Mouse (Mus musculus) brown adipose tissue, adult 24 weeks (tissue): Measurements from ENCODE around the gene Klk15. TPM values are rescaled to one million over a fixed set of nuclear protein-coding genes. Genes with fewer than 3 reads are reported as not detected.

Experiments
- H3K27ac ChIP-seq: fragments of 200-500 bp; replicated peaks from 2 replicates; pipeline ENCODE4 v1.5.1; 2012; ENCODE audit warnings: low read depth, mild to moderate bottlenecking, low read length
- H3K4me1 ChIP-seq: fragments of 200-500 bp; 2 replicates; pipeline ENCODE4 v1.6.1; 2012; ENCODE audit warnings: low read length, mixed read lengths; ENCODE audit not compliant: control insufficient read depth, insufficient read depth, insufficient read length
- H3K4me3 ChIP-seq: fragments of 200-500 bp; 2 replicates; pipeline ENCODE4 v1.5.1; 2012; ENCODE audit warnings: low read depth, mild to moderate bottlenecking, low read length, moderate library complexity; ENCODE audit not compliant: insufficient read depth
- polyA plus RNA-seq: library from polyadenylated mRNA; stranded (reverse); fragments of >200 nt; gene quantifications from 2 replicates; pipeline ENCODE4 v1.2.4, GENCODE M21; 2012; ENCODE audit not compliant: missing spikeins, insufficient read depth, insufficient read length

Gene Klk15
- polyA plus RNA-seq: not detected in 2 replicates

DNA sequence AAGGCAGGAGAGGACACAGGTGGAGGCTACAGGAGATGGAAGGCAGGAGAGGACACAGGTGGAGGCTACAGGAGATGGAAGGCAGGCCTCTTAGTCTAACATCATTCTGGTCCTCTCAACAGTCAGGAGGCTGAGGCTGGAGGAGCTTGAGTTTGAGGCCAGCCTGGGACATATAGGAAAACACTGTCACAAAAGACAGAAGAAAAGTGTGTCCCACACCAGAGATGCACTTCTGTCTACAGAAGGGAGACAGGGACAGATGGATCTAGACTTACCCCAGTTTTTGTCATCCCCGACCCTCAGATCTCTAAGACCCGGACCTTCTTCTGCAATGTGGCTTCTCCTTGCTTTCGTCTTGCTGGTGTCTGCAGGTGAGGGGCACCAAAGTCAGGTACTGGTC lies at the start of gene Klk15:
TSS of gene Klk15 (plus strand) at position 301 of the 400 bp plus-strand sequence.
- no peak within 1 kb of the TSS for H3K27ac ChIP-seq

DNA sequence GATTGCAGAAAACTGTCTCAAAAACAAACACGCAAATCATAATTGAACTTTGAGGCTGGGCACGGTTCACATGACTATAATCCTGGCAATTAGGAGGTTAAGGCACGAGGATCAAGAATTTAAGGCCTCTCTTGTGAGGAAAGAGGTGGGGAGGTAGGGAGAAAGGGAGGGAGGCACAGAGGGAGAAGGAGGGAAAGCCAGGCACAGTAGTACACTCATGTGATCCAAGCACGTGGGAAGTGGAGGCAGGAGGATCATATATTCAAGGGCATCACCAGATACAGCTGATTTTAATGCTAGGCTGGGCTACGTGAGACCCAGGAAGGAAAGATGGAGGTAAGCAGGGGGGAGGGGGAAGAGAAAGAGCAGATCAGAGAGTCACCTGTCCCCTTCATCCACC lies 42.2 kb upstream of the Klk15 start:
- Histone ChIP-seq H3K4me3 (no peak overlapping the region), H3K4me1 (no peaks in the 10 kb centered on the region), H3K27ac (no peak overlapping the region)

More for the DNA sequence above, at the start of gene Klk15:
- Histone ChIP-seq H3K4me1 (no peaks in the 10 kb centered on the region), H3K4me3 (no peak within 1 kb of the TSS)

DNA sequence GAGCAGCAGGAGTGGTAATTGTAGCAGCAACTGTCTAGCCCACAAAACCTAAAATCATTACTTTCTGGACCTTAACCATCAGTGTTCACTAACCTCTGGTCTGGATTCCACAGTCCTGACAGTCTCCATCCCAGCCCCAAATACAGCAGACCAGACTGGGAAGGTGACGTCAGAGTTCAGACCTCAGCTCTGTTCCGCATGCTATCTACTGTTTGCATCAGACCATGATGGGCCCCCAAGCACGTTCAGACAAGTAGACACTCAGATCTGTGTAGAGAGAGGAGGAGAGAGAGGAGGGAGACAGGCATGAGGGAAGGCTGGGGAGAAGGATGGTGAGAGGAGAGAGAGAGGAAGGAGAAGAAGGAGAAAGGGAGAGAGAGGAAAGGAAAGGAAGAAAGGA lies 41.8 kb upstream of the Klk15 start:
- H3K27ac ChIP-seq: no peak overlapping the region
- H3K4me1 ChIP-seq: no peaks in the 10 kb centered on the region
- no peak overlapping the region for H3K4me3 ChIP-seq

DNA sequence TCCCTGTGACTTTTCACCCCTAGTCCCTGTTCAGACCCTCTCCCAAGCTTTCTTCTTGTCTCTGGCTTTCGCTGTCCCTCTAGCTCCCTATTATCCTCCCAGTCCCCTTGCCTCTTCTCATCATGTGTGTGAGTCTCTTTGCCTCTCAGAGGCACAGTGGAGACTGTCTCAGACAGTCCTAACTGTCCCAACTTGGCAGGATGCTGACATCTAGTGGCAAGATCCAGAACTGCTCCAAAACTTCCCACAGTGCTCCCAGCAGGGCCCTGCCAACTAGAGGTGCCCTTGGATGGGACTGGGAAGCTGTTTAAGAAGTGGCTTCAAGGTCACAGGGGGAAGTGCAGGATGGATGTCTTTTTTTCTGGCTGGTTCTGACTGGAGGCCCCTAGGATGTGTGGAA lies 38.7 kb upstream of the Klk15 start:
- Histone ChIP-seq H3K27ac (no peak overlapping the region), H3K4me1 (no peaks in the 10 kb centered on the region)

DNA sequence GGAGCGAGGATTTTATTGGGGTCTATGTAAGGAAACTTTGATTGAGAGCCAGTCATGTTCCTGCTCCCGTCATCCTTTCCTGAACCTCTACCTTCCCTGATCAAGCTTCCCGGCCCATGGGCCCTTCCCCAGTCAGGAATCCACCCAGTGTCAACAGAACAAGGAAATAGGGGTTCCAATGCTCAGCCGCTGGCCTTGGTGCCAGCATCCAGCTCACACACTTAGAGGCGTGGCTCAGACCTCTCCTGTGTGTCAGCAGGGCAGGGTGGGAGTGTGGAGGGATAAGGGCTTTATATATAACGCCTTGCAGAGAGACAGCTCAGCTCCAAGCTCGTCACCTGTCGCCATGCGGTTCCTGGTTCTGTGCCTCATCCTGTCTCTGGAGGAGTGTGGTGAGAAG lies 18.7 kb upstream of the Klk15 start:
- Histone ChIP-seq H3K27ac (no peak overlapping the region), H3K4me1 (no peaks in the 10 kb centered on the region), H3K4me3 (no peak overlapping the region)

More for the DNA sequence above, 38.7 kb upstream of the Klk15 start:
- H3K4me3 ChIP-seq: no peak overlapping the region

DNA sequence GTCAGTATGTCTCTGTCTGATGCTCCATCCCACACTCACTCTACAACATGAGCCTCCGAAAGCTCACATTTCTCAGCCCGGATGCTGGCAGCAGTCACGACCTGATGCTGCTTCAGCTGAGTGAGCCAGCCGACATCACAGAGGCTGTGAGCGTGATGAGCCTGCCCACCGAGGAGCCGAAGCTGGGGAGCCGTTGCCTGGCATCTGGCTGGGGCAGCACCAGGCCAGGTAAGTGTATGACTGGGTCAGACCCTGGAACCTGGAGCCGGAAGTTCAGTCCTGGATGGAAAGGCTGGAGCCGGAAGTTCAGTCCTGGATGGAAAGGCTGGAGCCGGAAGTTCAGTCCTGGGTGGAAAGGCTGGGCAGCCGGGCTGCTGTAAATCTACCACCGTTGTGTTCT lies 15.1 kb upstream of the Klk15 start:
- H3K4me3 ChIP-seq: no peak overlapping the region
- H3K4me1 ChIP-seq: no peaks in the 10 kb centered on the region
- H3K27ac ChIP-seq: no peak overlapping the region

DNA sequence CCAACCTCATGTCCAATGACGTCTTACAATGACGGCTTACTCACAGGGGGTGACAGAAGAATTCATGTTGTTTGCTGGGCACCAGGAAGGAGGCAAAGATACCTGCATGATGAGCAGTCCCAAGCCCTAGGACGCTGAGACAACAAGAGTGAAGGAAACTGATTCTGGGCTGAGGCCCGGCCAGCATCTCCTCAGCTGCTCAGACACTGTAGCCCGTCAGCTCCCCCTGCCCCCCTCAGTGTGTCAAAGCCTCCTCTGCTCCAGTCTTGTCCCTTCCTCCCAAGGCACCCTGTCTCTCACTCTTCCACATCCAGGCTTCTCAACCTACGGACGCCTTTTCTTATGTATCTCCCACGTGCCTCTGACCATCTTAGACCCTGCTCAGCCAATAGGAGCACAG lies 14.7 kb upstream of the Klk15 start:
- no peaks in the 10 kb centered on the region for H3K4me1 ChIP-seq
- no peak overlapping the region for H3K27ac ChIP-seq
- H3K4me3 ChIP-seq: no peak overlapping the region

DNA sequence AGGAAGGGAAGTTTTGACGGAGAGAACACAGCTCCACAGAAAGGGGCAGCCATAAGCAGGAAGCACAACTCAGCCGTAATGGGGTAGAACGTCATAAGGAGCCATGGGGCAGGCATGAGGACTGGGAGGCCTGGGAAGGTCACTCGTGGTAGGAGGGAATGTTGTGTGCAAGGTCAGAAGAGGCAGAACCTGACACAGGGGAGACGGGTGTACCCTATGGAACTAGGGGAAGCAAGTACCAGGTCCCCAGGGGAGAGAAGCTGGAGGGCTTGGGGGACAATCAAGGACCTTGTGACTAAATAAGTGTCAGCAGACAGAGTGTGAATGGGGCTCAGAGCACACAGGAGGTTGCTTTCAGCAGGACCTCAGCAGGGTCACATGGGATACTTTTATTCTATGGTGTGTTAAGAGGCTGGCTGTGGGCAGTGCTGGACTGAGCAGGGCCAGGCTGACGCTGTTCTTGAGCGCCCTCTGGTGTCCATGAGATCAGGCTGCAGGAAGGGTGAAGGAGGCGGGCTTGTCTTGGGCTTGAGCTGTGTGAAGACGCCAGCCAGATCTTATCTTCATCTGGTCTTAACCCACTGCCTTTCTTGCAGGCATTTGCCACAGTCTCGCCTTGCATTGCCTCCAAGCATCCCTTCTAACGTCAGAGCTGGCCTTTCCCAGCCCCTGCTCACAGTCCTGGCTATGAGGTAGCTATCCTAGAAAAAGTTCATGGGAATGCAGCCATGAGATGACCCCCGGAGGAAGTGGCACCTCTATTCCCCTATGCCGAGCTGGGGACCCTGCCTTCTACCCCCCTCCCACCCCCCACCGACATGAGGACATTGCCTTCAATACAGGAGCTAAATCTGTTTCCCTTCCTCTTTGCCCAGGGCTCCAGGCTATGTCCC lies 13.7 kb upstream of the Klk15 start:
- Histone ChIP-seq H3K4me1 (no peaks in the 10 kb centered on the region), H3K27ac (no peak overlapping the region)

DNA sequence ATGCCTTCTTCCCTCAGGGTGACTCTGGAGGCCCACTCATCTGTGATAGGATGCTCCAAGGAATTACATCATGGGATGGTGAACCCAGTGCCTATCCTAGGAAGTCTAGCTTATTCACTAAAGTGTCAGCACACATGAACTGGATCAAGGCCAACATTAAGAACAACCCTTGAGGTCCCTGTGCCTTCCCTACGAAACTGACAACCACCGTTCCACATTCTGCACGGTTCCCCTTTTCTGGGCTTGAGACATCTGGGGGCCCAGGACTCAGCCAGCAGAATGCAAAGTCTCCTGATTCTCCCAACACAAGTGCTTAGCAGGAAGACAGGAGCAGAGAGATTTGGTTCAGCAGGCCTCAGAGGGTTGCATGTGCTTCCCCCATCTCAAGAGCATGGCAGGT lies 13.0 kb upstream of the Klk15 start:
- Histone ChIP-seq H3K4me1 (no peaks in the 10 kb centered on the region), H3K27ac (no peak overlapping the region), H3K4me3 (no peak overlapping the region)

More for the DNA sequence above, 13.7 kb upstream of the Klk15 start:
- no peak overlapping the region for H3K4me3 ChIP-seq

DNA sequence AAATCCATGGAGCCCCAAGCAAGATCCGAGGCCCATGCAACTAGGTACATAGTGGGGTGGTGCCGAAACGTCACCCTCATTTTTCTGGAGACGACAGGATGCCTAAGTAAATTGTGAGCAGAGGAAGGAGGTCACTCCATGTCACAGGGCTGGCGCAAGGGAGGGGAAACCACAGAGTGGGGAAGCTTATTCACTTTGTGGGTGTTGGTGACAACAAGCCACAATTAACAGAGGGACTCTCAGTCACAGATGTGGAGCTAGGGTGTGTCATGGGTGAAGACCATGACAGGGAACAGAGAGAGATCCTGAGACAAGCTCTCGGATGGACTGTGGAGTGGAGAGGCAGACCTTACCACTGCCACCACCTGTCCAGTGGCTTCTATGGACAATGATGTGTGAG lies 12.5 kb upstream of the Klk15 start:
- Histone ChIP-seq H3K4me1 (no peaks in the 10 kb centered on the region), H3K4me3 (no peak overlapping the region), H3K27ac (no peak overlapping the region)

DNA sequence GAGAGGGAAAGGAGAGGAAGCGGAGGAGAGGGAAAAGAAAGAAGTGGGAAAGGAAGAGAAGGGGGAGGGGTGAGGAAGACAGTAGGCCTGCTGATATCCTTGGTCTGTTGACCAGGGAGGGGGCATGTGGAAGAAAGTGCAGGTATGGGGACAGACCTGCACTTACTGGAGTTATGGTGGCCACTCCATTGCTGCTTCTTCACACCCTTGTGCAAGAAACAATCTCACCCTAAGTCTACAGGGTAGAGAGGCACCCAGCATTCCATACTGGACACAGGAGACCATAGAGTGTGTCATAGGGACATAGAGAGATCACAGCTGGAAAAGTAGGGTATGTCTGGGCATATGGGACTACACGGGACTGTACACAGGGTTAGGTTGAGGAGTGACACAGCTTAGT lies 11.6 kb upstream of the Klk15 start:
- H3K4me1 ChIP-seq: no peaks in the 10 kb centered on the region
- no peak overlapping the region for H3K4me3 ChIP-seq
- H3K27ac ChIP-seq: no peak overlapping the region

DNA sequence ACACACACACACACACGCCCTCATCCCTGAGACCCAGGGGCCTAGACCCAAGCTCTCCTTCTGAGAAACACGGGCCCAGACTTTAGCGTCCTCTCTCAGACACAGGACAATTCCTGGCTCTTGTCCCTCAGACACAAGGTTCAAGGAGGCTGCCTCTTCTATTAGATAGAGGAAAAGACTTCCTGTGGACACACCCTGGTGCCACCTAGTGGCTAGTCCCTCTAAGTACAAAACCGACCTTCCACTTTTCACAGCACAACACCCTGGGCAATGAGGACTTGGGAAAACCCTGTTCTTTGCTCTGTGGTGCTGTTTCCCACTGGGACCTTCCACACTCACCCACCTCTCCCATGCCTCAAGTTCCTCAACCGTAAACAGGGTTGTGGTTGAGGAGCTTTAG lies 7.6 kb upstream of the Klk15 start:
- no peak overlapping the region for H3K27ac ChIP-seq
- no peaks in the 10 kb centered on the region for H3K4me1 ChIP-seq
- H3K4me3 ChIP-seq: no peak overlapping the region

DNA sequence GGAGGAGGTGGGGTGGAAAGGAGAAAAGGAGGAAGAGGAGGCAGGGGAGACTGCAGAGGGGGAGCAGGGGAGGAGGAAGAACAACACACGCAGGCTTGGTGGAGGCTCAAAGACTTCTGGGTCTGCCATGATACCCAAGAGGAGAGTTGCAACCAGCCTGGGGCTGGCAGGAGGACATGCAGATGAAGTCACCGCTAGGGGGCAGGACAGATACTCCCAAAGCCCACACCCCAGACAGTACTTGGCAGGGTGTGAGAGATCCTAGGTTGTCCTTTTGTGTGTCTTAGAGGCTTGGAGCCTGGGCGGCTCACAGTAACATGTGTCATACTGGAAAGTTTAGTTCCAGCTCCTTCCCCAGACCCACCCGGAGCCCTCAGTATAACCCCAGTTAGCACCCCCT lies 5.0 kb upstream of the Klk15 start:
- no peak overlapping the region for H3K27ac ChIP-seq
- H3K4me1 ChIP-seq: no peaks in the 10 kb centered on the region
- H3K4me3 ChIP-seq: no peak overlapping the region

DNA sequence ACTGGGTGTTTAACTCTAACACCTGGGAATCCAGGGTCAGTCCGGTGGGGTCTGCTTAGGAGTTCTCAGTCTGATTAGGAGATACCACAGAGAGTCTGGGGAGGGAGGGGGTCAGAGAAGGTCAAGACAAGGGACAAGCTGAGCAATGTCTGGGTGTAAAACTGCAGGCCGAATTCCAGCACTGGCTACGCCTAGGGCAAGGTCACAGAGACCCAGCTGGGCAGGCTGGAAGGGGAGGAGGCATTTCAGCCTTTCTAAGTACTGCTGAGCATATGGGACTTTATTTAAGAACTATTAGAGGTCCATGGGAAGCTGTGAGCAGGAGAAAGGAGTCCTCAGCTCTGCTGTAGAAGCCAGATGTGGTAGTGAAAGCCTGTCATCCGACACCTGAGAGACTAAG lies 1.2 kb upstream of the Klk15 start:
- H3K4me1 ChIP-seq: no peaks in the 10 kb centered on the region
- no peak overlapping the region for H3K4me3 ChIP-seq
- H3K27ac ChIP-seq: no peak overlapping the region

DNA sequence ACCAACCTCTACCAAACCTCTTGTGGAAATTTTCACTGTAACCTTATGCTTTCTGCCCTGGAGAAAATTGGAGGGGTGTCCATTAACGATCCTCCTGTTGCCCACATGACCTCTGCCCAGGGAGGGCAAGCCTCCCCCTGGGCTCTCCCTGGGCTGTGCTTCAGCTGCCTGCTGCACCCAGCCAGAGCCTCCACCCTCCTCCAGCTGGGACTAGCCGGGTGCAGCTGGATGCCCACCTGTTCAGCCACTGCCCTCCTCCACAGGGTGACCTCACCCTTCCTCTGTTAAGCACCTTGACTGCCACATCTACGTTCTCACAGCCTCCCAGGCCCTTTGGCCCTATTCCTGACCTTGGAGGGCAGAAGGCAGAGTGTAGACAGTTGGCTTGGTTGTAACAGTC lies 1.2 kb downstream of the Klk15 start:
- Histone ChIP-seq H3K27ac (no peak overlapping the region), H3K4me1 (no peaks in the 10 kb centered on the region)

DNA sequence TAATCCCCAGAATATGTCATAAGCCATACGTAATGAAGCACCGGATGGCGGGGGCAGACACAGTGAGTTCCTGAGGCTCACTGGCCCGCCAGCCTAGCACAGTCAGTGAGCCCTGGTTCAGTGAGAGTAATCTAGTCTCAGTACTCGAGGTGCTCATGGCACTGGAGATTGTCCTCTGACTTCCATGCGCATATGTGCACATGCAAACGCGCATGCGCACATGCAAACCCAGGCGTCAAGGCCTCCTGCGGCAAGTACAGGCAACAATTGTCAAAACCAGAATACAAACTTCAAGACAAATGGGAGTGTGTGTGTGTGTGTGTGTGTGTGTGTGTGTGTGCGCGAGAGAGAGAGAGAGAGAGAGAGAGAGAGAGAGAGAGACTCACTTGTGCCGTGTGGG lies 3.0 kb downstream of the Klk15 start:
- H3K27ac ChIP-seq: no peak overlapping the region
- H3K4me1 ChIP-seq: no peaks in the 10 kb centered on the region
- no peak overlapping the region for H3K4me3 ChIP-seq

More for the DNA sequence above, 1.2 kb downstream of the Klk15 start:
- no peak overlapping the region for H3K4me3 ChIP-seq
